Mouse (Mus musculus) liver, adult 2 months (tissue): ENCODE measurements around the gene Acer3.

Experiments used
- CTCF ChIP-seq: fragments of 200-500 bp; IDR thresholded peaks from 2 replicates; pipeline ENCODE4 v1.5.1; 2011; ENCODE audit warnings: low read depth, low read length, control low read depth
- POLR2A ChIP-seq: fragments of 200-500 bp; IDR thresholded peaks from 2 replicates; pipeline ENCODE4 v1.6.1; 2011; ENCODE audit warnings: low read length, control low read depth; ENCODE audit not compliant: insufficient read depth; ENCODE audit errors: extremely low read depth

DNA sequence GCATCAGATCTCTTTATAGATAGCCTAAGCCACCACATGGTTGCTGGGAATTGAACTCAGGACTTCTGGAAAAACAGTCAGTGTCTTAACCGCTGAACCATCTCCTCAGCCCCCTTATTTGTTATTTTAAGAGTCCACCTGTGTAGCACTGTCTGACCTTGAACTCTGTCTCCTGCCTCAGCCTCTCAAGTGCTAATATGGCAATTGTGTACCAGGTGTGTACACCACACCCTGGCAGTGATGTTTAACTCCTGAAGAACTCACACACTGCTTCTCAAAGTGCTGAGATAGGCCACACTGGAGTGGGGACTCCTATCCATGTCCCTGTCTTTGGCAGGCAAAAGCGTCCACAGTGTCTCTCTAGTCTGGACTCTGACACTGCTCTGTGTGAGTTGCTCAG, 132.3 kb downstream of the Acer3 start:
- TF ChIP-seq CTCF, result no peak
- no peak for TF ChIP-seq POLR2A
